Mouse (Mus musculus) hindbrain, embryonic 14.5 days (tissue): ENCODE data around the gene Zfp661. TPM values are rescaled to one million over a fixed set of nuclear protein-coding genes. Genes with fewer than 3 reads are reported as not detected.

ENCODE experiments used
- ATAC-seq: fragments of 200-750 bp; cut with Nextera tagmentation; 2 replicates; pipeline ENCODE4 v1.8.0; 2017; ENCODE audit warnings: moderate number of reproducible peaks, mild to moderate bottlenecking, moderate TSS enrichment, moderate library complexity; ENCODE audit not compliant: low FRiP score
- DNase-seq: peaks from one replicate; pipeline ENCODE4 v3.0.0-alpha.2; 2015; ENCODE audit warnings: low spot score
- H3K27ac ChIP-seq: fragments of 300-500 bp; sonication (generic); 2 replicates; pipeline ENCODE4 v1.5.1; 2014; ENCODE audit warnings: mild to moderate bottlenecking, moderate library complexity
- H3K27me3 ChIP-seq: fragments of 300-500 bp; sonication (generic); 2 replicates; pipeline ENCODE4 v1.6.1; 2014; ENCODE audit warnings: mild to moderate bottlenecking, low read length, mixed read lengths; ENCODE audit not compliant: control insufficient read depth, insufficient read depth
- H3K36me3 ChIP-seq: fragments of 300-500 bp; sonication (generic); replicated peaks from 2 replicates; pipeline ENCODE4 v1.6.1; 2014; ENCODE audit not compliant: control insufficient read depth, insufficient read depth
- H3K4me1 ChIP-seq: fragments of 300-500 bp; sonication (generic); replicated peaks from 2 replicates; pipeline ENCODE4 v1.6.1; 2014; ENCODE audit warnings: antibody characterized with exemption, low read length, mixed read lengths; ENCODE audit not compliant: control insufficient read depth, insufficient read depth
- H3K4me2 ChIP-seq: fragments of 300-500 bp; sonication (generic); replicated peaks from 2 replicates; pipeline ENCODE4 v1.6.1; 2014; ENCODE audit warnings: mild to moderate bottlenecking, moderate library complexity
- H3K4me3 ChIP-seq: fragments of 300-500 bp; sonication (generic); replicated peaks from 2 replicates; pipeline ENCODE4 v1.5.1; 2014; ENCODE audit warnings: mild to moderate bottlenecking, low read length
- H3K9ac ChIP-seq: fragments of 300-500 bp; sonication (generic); 2 replicates; pipeline ENCODE4 v1.6.1; 2014
- H3K9me3 ChIP-seq: fragments of 300-500 bp; sonication (generic); 2 replicates; pipeline ENCODE4 v1.6.1; 2016; ENCODE audit warnings: low read length; ENCODE audit not compliant: control insufficient read depth
- WGBS: fragments of 180-500 bp; shearing (Covaris S2); extraction: QIAGEN DNeasy Blood & Tissue Kit; methylation state at CpG from one replicate; pipeline ENCODE4 v1.1.7; 2014; 5-methylcytosine and 5-hydroxymethylcytosine counted together
- polyA plus RNA-seq: library from polyadenylated mRNA; unstranded; fragments of >200 nt; fragmentation: Nextera tagmentation; extraction: Ambion mirVana; gene quantifications from 2 replicates; pipeline ENCODE4 v1.2.1, GENCODE M21; 2014

The Zfp661 gene
- polyA plus RNA-seq, 1 experiment from 2014 or later: 7.1 TPM

GRCm38 (mm10) chr2:127539494-127539893, 47.4 kb downstream of the Zfp661 start:
- H3K9me3 ChIP-seq: no peaks in the 10 kb centered on the region
- no peak overlapping the region for H3K4me2 ChIP-seq
- WGBS: 28% methylated on average over 4 of the region's 4 CpGs
- DNase-seq (no peak), ATAC-seq (no peak)
- H3K27ac ChIP-seq: no peak overlapping the region
- H3K4me1 ChIP-seq: no peaks in the 10 kb centered on the region
- H3K4me3 ChIP-seq: no peak overlapping the region
- H3K36me3 ChIP-seq: no peaks in the 10 kb centered on the region
- no peak overlapping the region for H3K9ac ChIP-seq
- H3K27me3 ChIP-seq: peaks cover 47% of the 10 kb centered on the region

- ATAC-seq (no peak), DNase-seq (no peak)
- WGBS: 76% methylated on average over 3 of the region's 3 CpGs
- no peak overlapping the region for H3K4me3 ChIP-seq
- H3K36me3 ChIP-seq: no peaks in the 10 kb centered on the region
- H3K9ac ChIP-seq: no peak overlapping the region
- no peak overlapping the region for H3K27ac ChIP-seq
- H3K4me2 ChIP-seq: no peak overlapping the region
- H3K4me1 ChIP-seq: no peaks in the 10 kb centered on the region
- no peaks in the 10 kb centered on the region for H3K9me3 ChIP-seq
- H3K27me3 ChIP-seq: peaks cover 39% of the 10 kb centered on the region
Observed at GRCm38 (mm10) chr2:127537548-127537947, 49.3 kb downstream of the Zfp661 start.

GRCm38 (mm10) chr2:127535363-127535762, 51.5 kb downstream of the Zfp661 start:
- H3K27ac ChIP-seq: no peak overlapping the region
- no peaks in the 10 kb centered on the region for H3K9me3 ChIP-seq
- no peaks in the 10 kb centered on the region for H3K36me3 ChIP-seq
- DNase-seq (no peak), ATAC-seq (no peak)
- WGBS: 86% methylated on average over 9 of the region's 9 CpGs
- no peaks in the 10 kb centered on the region for H3K4me1 ChIP-seq
- H3K9ac ChIP-seq: no peak overlapping the region
- H3K27me3 ChIP-seq: peaks cover 17% of the 10 kb centered on the region
- no peak overlapping the region for H3K4me3 ChIP-seq
- H3K4me2 ChIP-seq: no peak overlapping the region

GRCm38 (mm10) chr2:127532379-127532778, 54.5 kb downstream of the Zfp661 start:
- H3K36me3 ChIP-seq: no peaks in the 10 kb centered on the region
- no peaks in the 10 kb centered on the region for H3K9me3 ChIP-seq
- DNase-seq: no peak
- ATAC-seq: no peak
- WGBS: 17% methylated on average over 9 of the region's 9 CpGs
- H3K4me1 ChIP-seq: no peaks in the 10 kb centered on the region
- no peak overlapping the region for H3K4me3 ChIP-seq
- no peaks in the 10 kb centered on the region for H3K27me3 ChIP-seq
- no peak overlapping the region for H3K27ac ChIP-seq
- no peak overlapping the region for H3K4me2 ChIP-seq
- no peak overlapping the region for H3K9ac ChIP-seq

- Histone ChIP-seq H3K9ac (no peak overlapping the region), H3K4me3 (no peak overlapping the region), H3K27ac (no peak overlapping the region), H3K9me3 (no peaks in the 10 kb centered on the region), H3K27me3 (no peaks in the 10 kb centered on the region), H3K4me1 (no peaks in the 10 kb centered on the region), H3K4me2 (no peak overlapping the region), H3K36me3 (no peaks in the 10 kb centered on the region)
- ATAC-seq: no peak
- 89% methylated on average over 2 of the region's 2 CpGs for WGBS
- no peak for DNase-seq
Observed at GRCm38 (mm10) chr2:127531592-127531991, 55.3 kb downstream of the Zfp661 start.

- Histone ChIP-seq H3K4me2 (no peak overlapping the region), H3K9me3 (no peaks in the 10 kb centered on the region), H3K4me1 (no peaks in the 10 kb centered on the region), H3K27ac (no peak overlapping the region), H3K36me3 (no peaks in the 10 kb centered on the region), H3K9ac (no peak overlapping the region), H3K4me3 (no peak overlapping the region), H3K27me3 (no peaks in the 10 kb centered on the region)
- ATAC-seq (no peak), DNase-seq (no peak)
- 81% methylated on average over 3 of the region's 3 CpGs for WGBS
Observed at GRCm38 (mm10) chr2:127530418-127530817, 56.5 kb downstream of the Zfp661 start.

GRCm38 (mm10) chr2:127525004-127525775, 61.7 kb downstream of the Zfp661 start:
- ATAC-seq (no peak), DNase-seq (no peak)
- H3K9ac ChIP-seq: no peak overlapping the region
- H3K4me1 ChIP-seq: peaks cover 21% of the 10 kb centered on the region
- H3K9me3 ChIP-seq: no peaks in the 10 kb centered on the region
- no peak overlapping the region for H3K4me2 ChIP-seq
- H3K4me3 ChIP-seq: no peak overlapping the region
- 85% methylated on average over 3 of the region's 3 CpGs for WGBS
- H3K36me3 ChIP-seq: no peaks in the 10 kb centered on the region
- no peak overlapping the region for H3K27ac ChIP-seq
- no peaks in the 10 kb centered on the region for H3K27me3 ChIP-seq

Other genes with a start within 250 kb of the Zfp661 start
- gene Astl, start 248.5 kb downstream of the Zfp661 start, polyA plus RNA-seq: not detected in 2 replicates
- gene Adra2b, start 223.9 kb downstream of the Zfp661 start, polyA plus RNA-seq: 0.53 and 0.79 TPM in 2 replicates
- gene Gpat2, start 161.9 kb downstream of the Zfp661 start, polyA plus RNA-seq: 0.07 and 0.08 TPM in 2 replicates
- 31.9 and 35.1 TPM in 2 replicates for gene Fahd2a, start 142.5 kb downstream of the Zfp661 start, polyA plus RNA-seq
- gene Kcnip3, start 65.0 kb downstream of the Zfp661 start, polyA plus RNA-seq: 14.2 and 19.0 TPM in 2 replicates
- gene Prom2, start 45.6 kb downstream of the Zfp661 start, polyA plus RNA-seq: 0.04 TPM in 1 of 2 replicates, not detected in the other
- 123 and 128 TPM in 2 replicates for gene Mrps5, start 128 bp upstream of the Zfp661 start, polyA plus RNA-seq
- gene Mal, start 69.6 kb upstream of the Zfp661 start, polyA plus RNA-seq: 3.5 and 3.7 TPM in 2 replicates
- gene Mall, start 142.8 kb upstream of the Zfp661 start, polyA plus RNA-seq: 1.3 and 1.4 TPM in 2 replicates
- gene Nphp1, start 201.8 kb upstream of the Zfp661 start, polyA plus RNA-seq: 14.9 and 15.0 TPM in 2 replicates
- 46.4 and 50.9 TPM in 2 replicates for gene Mtln, start 205.4 kb upstream of the Zfp661 start, polyA plus RNA-seq
- gene Bub1, start 244.8 kb upstream of the Zfp661 start, polyA plus RNA-seq: 3.2 and 3.7 TPM in 2 replicates